ENCODE assay signal across 9 mouse cellular contexts in the genomic region with DNA sequence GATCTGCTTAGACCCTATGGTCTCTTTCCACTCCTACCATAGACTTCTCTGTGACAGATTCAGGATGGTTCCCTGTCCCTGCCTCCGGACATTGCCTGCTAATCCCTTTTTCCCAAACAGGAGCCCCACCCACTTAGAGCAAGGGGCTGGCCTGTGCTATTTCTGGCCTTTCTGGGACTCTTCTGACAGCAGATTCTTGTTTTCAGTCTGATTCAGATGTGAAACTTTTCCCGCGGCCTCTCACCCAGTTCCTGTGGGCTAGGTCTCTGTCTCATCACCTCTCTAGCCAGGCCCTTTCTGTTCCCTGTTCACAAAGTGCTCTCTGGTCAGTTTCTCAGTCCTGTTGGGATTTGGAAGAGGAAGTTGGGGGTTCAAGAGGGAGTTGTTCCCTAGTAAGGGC. TPM values are rescaled to one million over a fixed set of nuclear protein-coding genes. Genes with fewer than 3 reads are reported as not detected.
DNase-seq lines count a peak whose midpoint lies in the region; ATAC-seq and TF ChIP-seq lines count a peak whose summit lies in the region.
"Had no signal": no experiment of that assay in that cellular context is flagged by ENCODE, and none has a peak within 500 bp of the region (broad histone marks: within the 10 kb centered on the region; RNA-seq: fewer than 3 reads in every experiment).

No protein-coding gene starts in this region.

- H3K4me3 ChIP-seq in forebrain, embryonic 10.5 days: peak overlapping the region; percentile 48
- H3K4me3 ChIP-seq in hindbrain, embryonic 10.5 days: peak overlapping the region; percentile 47
- peak overlapping the region; percentile 33; the same call in 1 of the 2 replicates for H3K4me3 ChIP-seq in midbrain, embryonic 13.5 days (replicated peaks)
- no peak overlapping the region for H3K4me3 ChIP-seq in cerebellum, adult 2 months (replicated peaks; ENCODE audit: insufficient read depth, low read depth, low read length)

- peak overlapping the region; percentile 55 for H3K9ac ChIP-seq in midbrain, embryonic 13.5 days (replicated peaks)

- TF ChIP-seq POLR2A in cerebellum, adult 2 months (IDR thresholded peaks at IDR 0.05; ENCODE audit: borderline replicate concordance, insufficient read depth, low read length): no peak

- 24% methylated on average over 3 of the region's 3 CpGs for WGBS in forebrain, embryonic 10.5 days
- WGBS in hindbrain, embryonic 10.5 days: 41% methylated on average over 3 of the region's 3 CpGs
- WGBS in midbrain, embryonic 13.5 days: 17% methylated on average over 3 of the region's 3 CpGs
- 63% methylated on average over 3 of the region's 3 CpGs for WGBS in cerebellum, adult 2 months

- H3K27me3 ChIP-seq in forebrain, embryonic 10.5 days (ENCODE audit: poor library complexity, severe bottlenecking): 0 out of 2 replicates have a peak, but pooled peaks cover 6% of the 10 kb centered on the region
- peaks cover 5% of the 10 kb centered on the region; the same call in 1 of the 2 replicates for H3K27me3 ChIP-seq in hindbrain, embryonic 10.5 days (ENCODE audit: insufficient read depth, poor library complexity, severe bottlenecking)
- no peaks in the 10 kb centered on the region for H3K27me3 ChIP-seq in midbrain, embryonic 13.5 days
- H3K27me3 ChIP-seq in cerebellum, adult 2 months (ENCODE audit: control insufficient read depth, insufficient read depth, low read length): no peaks in the 10 kb centered on the region

- H3K36me3 ChIP-seq in forebrain, embryonic 10.5 days (replicated peaks): no peaks in the 10 kb centered on the region
- H3K36me3 ChIP-seq in hindbrain, embryonic 10.5 days: no peaks in the 10 kb centered on the region
- no peaks in the 10 kb centered on the region; the same call in 1 of the 2 replicates for H3K36me3 ChIP-seq in midbrain, embryonic 13.5 days

- ATAC-seq in midbrain, embryonic 13.5 days: no peak

- TF ChIP-seq CTCF in cerebellum, adult 2 months (IDR thresholded peaks at IDR 0.05; ENCODE audit: borderline replicate concordance, insufficient read depth, low read depth, low read length): no peak

- H3K4me2 ChIP-seq in midbrain, embryonic 13.5 days (replicated peaks): peak overlapping the region; percentile 58

- H3K9me3 ChIP-seq in forebrain, embryonic 10.5 days: no peaks in the 10 kb centered on the region
- no peaks in the 10 kb centered on the region for H3K9me3 ChIP-seq in hindbrain, embryonic 10.5 days
- H3K9me3 ChIP-seq in midbrain, embryonic 13.5 days: no peaks in the 10 kb centered on the region

- peak; percentile 9 for DNase-seq in gastrocnemius, postnatal 25 days
- no peak for DNase-seq in gastrocnemius, postnatal 14 days
- no peak for DNase-seq in forebrain, embryonic 10.5 days (ENCODE audit: extremely low spot score, low spot score)
- DNase-seq in hindbrain, embryonic 10.5 days (ENCODE audit: low spot score): no peak
- DNase-seq in cerebellum, postnatal 4 days (ENCODE audit: low spot score in 2 of 2): no peak
- no peak for DNase-seq in cerebellum, adult 2 months
- DNase-seq in urinary bladder, adult 2 months (ENCODE audit: low spot score): no peak

- H3K27ac ChIP-seq in forebrain, embryonic 10.5 days: peak overlapping the region; percentile 87
- peak overlapping the region; percentile 88 for H3K27ac ChIP-seq in hindbrain, embryonic 10.5 days
- H3K27ac ChIP-seq in midbrain, embryonic 13.5 days: peak overlapping the region; percentile 84
- no peak overlapping the region for H3K27ac ChIP-seq in cerebellum, adult 2 months (ENCODE audit: insufficient read depth, low read length)

- intact Hi-C loops in gastrocnemius, postnatal 14 days (cut with DNase I; ENCODE audit: low total_unique reads): no loop called here

- H3K4me1 ChIP-seq in forebrain, embryonic 10.5 days: peaks cover 71% of the 10 kb centered on the region
- peaks cover 66% of the 10 kb centered on the region for H3K4me1 ChIP-seq in hindbrain, embryonic 10.5 days (replicated peaks)
- H3K4me1 ChIP-seq in midbrain, embryonic 13.5 days (replicated peaks): peaks cover 70% of the 10 kb centered on the region
- peaks cover 10% of the 10 kb centered on the region; the same call in 1 of the 2 replicates for H3K4me1 ChIP-seq in cerebellum, adult 2 months (ENCODE audit: control insufficient read depth, insufficient read depth, low read length)

RNA-seq across cellular contexts. Expression of a gene that starts 12.1 kb away (rescaled TPM):
- total RNA-seq in gastrocnemius, postnatal 25 days (2021): under 1 TPM; 0.54 to 0.64 TPM
- total RNA-seq in gastrocnemius, postnatal 14 days (2021): 1 to 10 TPM in 1 of 2 experiments, under 1 TPM in 1; 0.94 to 1.2 TPM
- 19.1 and 19.6 TPM in 2 replicates for polyA plus RNA-seq in forebrain, embryonic 10.5 days (2016; fragmentation: Nextera tagmentation; extraction: Ambion mirVana)
- polyA plus RNA-seq in hindbrain, embryonic 10.5 days (2016; fragmentation: Nextera tagmentation; extraction: Ambion mirVana): 26.8 and 44.9 TPM in 2 replicates
- 67.5 and 70.8 TPM in 2 replicates for polyA plus RNA-seq in midbrain, embryonic 13.5 days (2015; fragmentation: Nextera tagmentation; extraction: Ambion mirVana)
- polyA plus RNA-seq in cerebellum, adult 2 months (2012; rRNA removed): 57.5 and 62.5 TPM in 2 replicates
- 12.9 TPM in 2 replicates for polyA plus RNA-seq in urinary bladder, adult 2 months (2012; rRNA removed)

RNA-seq across cellular contexts. Expression of a gene that starts 22.9 kb away (rescaled TPM):
- 10 to 100 TPM; 85.7 to 90.4 TPM for total RNA-seq in gastrocnemius, postnatal 25 days (2021)
- 10 to 100 TPM; 42.5 to 58.1 TPM for total RNA-seq in gastrocnemius, postnatal 14 days (2021)
- 34.4 and 36.0 TPM in 2 replicates for polyA plus RNA-seq in forebrain, embryonic 10.5 days (2016; fragmentation: Nextera tagmentation; extraction: Ambion mirVana)
- polyA plus RNA-seq in hindbrain, embryonic 10.5 days (2016; fragmentation: Nextera tagmentation; extraction: Ambion mirVana): 37.7 and 56.5 TPM in 2 replicates
- polyA plus RNA-seq in midbrain, embryonic 13.5 days (2015; fragmentation: Nextera tagmentation; extraction: Ambion mirVana): 84.8 and 86.8 TPM in 2 replicates
- polyA plus RNA-seq in cerebellum, adult 2 months (2012; rRNA removed): 28.3 and 30.0 TPM in 2 replicates
- 14.6 and 16.4 TPM in 2 replicates for polyA plus RNA-seq in urinary bladder, adult 2 months (2012; rRNA removed)

RNA-seq across cellular contexts. Expression of a gene that starts 50.0 kb away (rescaled TPM):
- not detected for total RNA-seq in gastrocnemius, postnatal 25 days (2021)
- total RNA-seq in gastrocnemius, postnatal 14 days (2021): not detected
- not detected in 2 replicates for polyA plus RNA-seq in forebrain, embryonic 10.5 days (2016; fragmentation: Nextera tagmentation; extraction: Ambion mirVana)
- polyA plus RNA-seq in hindbrain, embryonic 10.5 days (2016; fragmentation: Nextera tagmentation; extraction: Ambion mirVana): not detected in 2 replicates
- not detected in 2 replicates for polyA plus RNA-seq in midbrain, embryonic 13.5 days (2015; fragmentation: Nextera tagmentation; extraction: Ambion mirVana)
- 0.40 TPM in 1 of 2 replicates, not detected in the other for polyA plus RNA-seq in cerebellum, adult 2 months (2012; rRNA removed)
- polyA plus RNA-seq in urinary bladder, adult 2 months (2012; rRNA removed): not detected in 2 replicates
- total RNA-seq: heart, postnatal 36 days had no signal
